Mouse (Mus musculus) cerebellum, adult (tissue): ENCODE results near the gene Atp13a3.
"Not testable (repeated sequence)": the region's sequence is repeated elsewhere in the genome, so short reads cannot be mapped to it uniquely, and the experiment has no call there.

Experiments used
- ATAC-seq: cut with Nextera tagmentation; 2 replicates; pipeline ENCODE4 v1.9.2; 2017; ENCODE audit warnings: mild to moderate bottlenecking, moderate library complexity, mixed read lengths; ENCODE audit not compliant: insufficient number of reproducible peaks, low FRiP score, low TSS enrichment

Atp13a3 gene

DNA sequence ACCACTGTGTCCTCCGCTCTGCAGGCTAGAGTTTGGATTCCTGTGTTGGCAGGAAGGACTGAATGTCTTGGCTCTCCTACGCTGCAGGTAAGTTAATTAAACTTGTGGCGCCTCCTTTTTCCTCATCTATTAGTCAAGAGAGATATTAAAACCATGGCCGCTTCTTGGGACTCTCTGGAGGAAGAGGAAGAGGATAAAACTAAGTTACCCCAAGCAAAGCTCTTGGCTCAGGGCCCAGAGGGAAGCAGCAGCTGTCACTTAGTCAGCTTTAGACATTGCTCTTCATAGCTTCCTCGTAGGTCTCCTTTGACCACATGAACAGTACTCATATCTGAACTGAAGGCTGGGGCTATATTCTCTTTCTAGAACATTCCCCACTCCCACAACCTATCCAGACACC, 10.5 kb upstream of the Atp13a3 start:
- no peak for ATAC-seq

DNA sequence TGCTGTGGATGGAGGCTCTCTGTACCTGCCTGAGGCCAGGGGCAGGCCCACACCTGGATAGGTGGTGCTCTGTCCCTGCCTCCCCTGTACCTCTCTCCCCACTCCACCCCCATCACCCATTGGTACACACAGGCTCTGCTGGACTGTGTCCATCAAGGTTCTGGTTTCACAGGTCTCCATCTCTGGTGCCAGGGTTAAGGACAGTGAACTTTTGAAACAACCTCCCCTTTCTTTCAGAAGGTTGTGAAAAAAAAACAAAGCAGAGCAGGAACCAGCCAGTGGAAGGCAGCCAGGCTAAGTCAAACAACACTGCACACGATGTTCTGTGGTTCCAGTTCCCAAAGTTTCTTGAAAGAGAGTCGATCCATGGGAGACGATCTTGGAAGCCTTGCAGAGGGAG, 6.9 kb upstream of the Atp13a3 start:
- no peak for ATAC-seq

DNA sequence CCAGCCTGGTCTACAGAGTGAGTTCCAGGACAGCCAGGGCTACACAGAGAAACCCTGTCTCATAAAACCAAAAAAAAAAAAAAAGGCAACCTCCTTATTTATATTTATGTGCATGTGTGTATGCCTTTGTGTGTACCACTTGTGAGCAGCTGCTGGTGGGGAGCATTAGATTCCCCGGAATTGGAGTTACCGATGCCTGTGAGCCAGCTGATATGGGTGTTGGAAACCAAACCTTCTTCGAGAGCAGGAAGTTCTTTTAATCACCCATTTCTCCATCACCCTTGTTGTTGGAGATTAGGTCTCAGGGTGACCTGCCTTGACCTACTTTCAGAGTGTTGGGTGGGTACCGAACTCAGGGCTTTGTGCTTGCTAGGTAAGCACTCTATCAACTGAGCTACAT, 5.1 kb upstream of the Atp13a3 start:
- no peak for ATAC-seq

DNA sequence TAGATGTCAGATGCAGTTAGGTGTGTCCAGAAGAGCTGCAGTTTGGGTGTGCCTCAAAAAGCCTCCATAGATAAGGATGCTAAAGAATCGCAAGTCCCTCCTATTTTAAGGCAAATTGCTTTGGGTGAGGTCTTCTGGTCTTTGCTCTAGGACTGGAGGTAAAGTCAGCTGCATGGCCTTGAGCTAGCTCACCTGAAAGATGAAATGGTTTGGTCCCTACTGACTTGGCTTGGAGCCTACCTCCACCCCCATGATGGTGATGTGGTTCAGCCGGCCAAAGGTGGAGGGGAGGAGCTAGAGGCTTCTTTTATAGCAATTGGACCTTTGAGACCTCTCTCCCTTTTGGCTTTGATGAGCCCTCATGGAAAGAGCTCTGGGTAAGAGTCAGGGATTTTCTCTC, 1.7 kb upstream of the Atp13a3 start:
- no peak for ATAC-seq

DNA sequence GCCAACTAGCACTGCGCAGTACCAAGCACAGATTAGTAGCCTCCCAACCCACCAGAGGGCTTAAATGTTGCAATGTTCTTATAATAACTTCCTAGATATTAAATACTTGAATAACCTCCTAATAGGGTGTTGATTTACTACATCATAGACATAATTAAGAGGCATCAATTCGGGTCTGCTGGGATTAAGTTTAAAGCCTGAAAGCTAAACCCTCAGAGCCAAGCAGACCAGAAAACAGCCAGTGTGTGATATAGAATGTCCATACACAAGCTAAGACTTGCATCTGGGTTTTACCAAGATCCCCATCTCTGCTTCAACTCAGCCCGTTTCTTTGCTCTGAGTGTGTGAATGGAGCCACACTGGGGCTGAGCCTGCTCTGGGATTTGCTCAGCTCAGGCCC, 2.2 kb downstream of the Atp13a3 start:
- no peak for ATAC-seq

DNA sequence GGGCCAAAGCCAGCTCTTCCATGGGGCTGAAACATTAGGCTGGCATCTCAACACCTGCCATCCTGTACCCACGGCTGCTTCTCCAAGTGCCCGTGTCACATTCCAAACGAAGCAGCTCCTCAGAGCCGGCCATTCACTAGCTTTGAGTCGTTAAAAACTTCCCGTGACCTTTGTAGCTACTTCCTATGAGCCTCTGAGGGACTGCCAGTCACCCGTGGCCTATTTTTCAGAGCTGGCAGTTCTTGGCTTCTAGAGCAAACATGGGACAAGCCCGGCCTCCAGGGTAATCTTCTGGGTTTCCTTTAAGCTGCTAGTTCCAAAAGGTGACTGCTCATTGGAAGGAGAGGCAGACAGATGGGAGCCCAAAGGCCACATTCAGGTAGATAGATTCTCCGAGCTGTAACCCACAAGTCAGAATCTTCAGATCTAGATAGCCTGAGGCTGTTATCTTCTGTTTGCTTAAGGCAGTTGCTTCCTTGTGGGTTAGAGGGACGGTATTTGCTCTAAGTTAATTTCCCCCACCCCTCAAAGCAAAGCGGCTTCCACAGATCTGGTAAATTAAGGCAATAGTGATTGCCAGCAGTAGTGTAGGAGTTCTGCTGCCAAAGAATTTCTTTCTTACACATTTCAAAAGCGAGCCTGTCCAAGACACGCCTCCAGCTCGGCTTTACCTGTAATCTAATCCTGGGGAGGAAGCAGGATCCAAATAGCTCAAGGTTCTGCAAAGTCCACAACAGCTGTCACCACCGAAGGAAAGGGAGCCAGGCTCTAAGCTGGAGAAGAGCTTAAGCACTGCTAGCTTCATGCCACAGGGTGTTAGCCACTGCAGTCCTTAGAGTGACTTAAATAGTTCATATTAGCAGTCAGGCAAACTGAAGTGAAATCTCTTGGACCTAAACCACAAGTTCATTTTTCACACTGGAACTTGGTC, 8.4 kb downstream of the Atp13a3 start:
- ATAC-seq: no peak

DNA sequence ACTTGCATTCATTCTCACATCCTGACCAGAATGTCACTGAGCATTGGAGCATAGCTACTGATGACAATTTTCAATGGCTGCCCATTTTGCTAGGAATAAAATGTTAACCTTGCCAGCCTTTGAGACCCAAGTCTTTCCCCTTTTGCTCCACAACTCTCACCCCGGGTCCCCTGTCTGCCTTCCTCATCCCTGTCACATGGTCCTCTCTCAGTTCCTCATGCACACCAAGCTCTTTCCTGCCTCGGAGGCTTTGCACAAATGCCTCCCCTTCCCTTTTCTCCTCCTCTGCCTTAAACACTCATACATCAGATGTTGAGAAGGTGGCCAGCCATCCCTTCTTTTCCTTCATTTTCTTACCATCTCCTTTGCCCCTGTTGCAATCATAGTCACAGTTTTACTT, 10.6 kb downstream of the Atp13a3 start:
- ATAC-seq: no peak

DNA sequence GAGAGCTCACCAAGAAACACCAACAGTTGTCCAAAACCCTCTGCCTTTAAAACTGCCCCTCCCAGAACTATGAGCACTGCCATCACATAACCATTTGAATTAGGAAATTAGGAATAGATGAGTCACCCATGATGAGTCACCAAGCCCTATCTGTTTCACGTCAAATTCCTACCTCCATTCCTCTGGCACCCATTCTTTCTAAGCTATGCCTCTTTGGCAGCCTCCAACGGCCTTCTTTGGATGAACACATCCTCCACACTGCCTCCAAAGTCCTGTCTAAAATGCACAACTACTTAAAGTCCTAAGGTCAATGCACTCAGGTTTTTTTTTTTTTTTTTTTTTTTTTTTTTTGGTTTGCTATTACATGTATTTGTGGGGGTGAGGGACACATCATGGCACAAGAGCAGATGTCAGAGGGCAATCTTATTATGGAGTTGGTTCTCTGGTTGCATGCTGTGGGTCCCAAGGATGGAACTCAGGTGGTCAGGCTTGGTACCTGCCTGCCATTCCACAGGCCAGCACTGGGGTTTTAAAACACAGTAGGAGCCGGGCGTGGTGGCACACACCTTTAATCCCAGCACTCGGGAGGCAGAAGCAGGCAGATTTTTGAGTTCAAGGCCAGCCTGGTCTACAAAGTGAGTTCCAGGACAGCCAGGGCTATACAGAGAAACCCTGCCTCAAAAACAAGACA, 15.0 kb downstream of the Atp13a3 start:
- no peak for ATAC-seq

DNA sequence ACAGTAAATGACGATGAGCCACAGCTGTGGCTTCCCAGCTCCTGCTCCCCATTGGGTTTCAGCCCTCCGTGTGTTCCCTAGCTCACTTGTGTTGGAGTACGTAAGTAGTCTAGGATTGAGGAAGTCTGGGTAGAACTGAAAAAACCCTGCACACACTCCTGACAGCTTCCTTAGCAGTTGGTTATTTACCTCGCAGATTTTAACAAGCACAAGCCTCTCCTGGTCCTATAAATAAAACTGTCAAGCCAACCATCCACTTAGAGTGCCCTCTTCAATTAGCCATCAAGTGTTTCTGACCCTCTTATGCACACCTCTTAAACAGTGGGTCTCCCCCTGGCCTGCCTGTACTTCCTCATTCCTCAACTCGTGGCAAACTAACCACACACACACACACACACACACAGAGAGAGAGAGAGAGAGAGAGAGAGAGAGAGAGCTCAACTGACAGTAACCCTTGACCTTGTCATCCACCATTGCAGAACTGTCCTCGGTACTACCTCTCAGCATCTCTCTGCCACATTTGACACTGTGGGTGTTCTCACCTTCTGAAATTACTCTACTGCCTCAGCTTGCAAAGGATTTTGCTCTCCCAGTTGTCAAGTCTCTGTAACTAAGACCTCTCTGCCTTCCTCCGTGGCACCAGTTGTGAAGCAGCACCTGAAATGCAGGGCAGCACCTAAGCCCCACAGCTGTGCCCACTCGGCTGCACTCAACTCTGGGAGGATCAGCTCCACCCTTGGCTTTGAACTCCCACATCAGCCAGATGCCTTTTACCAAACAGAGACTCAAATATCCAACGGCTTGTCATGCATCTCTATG, 15.7 kb downstream of the Atp13a3 start:
- no peak for ATAC-seq

DNA sequence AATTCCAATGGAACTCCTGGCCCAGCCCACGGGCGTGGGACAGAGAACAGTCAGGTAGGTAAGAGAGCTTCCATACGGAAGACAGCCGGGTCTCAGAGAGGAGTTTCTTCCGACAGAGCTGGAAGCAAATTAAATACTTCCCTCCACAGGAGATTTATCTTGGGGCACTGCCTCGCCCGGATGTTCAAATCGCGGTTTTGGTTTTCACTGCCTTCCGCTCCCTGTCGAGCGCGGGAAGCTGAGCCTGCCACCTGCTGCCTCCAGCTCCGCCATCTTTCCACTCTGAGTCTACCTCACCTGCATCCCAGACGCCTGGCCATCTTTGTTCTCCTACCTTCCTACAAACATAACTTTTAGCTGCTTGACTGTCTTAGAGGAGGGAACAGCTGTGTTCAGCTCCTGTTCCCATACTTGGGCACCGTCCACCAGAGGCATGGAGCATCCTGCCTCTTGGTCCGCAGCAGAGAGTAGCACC, 16.5 kb downstream of the Atp13a3 start:
- no peak for ATAC-seq

DNA sequence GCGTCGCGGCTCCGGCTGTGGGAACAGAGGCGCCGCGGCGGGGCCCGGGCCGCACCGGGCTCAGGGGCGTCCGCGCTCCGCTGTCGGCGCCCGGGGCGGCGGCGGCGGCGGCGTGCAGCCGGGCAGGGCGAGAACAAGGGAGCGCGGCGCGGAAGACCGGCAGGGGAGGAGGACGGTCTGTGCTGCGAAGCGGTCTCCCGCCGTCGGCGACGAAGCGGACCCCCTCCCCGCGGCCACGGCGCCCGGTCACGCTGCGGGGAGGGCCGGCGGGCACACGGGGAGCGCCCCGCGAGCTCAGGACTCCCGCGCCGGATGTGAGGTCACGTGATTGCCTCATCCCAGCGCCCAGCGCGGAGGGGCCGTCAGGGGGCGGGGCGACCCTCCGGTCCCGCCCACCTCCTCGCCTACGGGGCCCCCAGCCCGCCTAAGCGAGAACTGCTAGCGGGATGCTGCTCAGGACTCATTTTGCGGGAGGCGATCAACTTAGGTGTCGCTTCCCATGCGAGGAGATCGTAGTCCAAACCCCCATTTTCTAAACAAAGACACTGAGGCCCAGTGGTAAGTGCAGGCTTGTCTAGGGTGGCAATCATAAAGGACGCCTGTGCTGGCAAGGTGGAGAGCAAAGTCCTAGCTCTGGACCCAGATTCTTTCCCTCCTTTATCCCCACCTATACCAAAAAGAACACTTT, 17.1 kb downstream of the Atp13a3 start:
- ATAC-seq: peak; percentile 84

DNA sequence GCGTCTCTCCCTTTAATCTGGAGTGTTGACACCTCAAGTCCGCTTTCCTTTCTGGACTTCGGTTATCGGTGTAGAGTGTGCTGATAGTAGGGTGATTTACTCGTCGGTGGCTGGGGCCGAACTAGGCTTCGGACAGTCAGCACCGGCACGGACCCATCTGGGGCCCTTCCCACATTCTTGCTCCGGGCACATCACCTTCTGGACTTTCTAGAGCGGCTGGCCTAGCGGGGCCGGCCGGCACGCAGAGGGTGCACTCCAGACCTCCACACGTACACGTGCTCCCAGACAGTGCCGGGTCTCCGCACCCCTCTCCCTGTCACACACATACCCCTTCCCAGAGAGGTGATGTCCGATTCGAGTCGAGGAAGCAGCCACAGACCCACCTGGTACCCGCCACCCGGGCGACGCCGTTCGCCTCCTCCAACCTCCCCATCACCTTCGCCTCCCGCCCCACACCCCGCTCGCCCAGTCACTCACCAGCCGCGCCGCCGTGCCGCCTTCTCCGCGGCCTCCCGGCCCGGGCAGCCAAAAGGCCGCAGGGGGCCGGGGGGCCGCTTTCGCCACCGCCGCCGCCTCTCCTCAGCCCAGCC, 17.8 kb downstream of the Atp13a3 start:
- peak; percentile 47 for ATAC-seq

DNA sequence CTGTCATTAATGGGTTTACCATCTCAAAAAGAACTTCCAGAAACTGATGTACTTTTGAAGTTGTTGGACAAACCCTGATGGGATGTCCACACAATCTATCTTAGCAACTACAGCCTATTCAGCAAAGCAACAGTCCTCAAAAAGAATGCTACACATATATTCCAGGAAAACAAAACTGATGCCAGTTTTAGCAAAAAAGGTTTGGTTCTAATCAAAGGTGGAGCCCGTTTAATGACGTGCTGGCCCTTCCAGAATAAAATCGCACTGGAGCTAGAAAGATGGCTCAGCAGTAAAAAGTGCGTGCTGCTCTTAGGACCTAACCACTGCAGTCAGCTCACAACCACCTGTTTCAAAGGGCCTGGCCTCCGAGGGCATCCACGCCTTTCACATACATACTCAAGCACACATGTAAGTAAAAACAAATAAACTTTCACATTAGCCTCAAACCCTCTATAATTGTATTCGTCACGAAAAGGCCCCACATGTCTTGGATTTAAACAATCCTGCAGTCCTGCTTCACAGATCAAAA, 18.8 kb downstream of the Atp13a3 start:
- no peak for ATAC-seq

DNA sequence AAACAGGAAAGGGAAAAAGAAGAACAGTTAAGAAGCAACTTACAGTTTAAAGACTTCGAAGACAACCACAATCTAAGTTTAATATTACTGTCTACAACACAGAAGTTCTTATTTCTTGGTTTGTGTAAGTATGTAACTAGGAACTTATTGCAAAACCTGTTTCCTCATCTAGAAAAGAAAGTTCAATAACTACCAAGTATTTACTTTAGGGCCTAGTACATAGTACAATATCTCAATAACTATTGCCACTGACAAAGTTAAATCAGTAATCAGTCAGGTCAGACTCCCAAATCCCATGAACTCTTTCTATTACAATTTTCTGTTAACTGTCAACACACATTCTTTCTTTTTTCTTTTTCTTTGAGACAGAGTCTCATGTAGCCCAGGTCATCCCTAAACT, 20.2 kb downstream of the Atp13a3 start:
- no peak for ATAC-seq

DNA sequence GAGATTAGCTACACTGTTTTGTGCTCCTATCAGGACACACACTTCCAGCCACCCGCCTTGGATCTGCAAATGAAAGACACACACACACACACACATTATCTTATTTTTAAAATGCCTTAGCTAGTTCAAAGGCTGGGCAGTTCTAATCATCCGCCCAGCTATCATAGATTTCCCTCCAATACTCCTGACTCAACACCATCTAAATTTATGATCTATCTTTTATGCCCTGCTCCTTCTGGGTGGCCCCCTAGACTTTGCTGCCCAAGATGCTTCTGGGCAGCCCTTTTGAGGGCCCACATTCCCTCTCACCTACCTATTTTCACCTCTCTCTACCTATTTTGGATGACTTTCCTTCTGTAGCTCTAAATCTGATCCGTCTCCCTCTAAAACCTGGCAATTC, 29.5 kb downstream of the Atp13a3 start:
- ATAC-seq: no peak

DNA sequence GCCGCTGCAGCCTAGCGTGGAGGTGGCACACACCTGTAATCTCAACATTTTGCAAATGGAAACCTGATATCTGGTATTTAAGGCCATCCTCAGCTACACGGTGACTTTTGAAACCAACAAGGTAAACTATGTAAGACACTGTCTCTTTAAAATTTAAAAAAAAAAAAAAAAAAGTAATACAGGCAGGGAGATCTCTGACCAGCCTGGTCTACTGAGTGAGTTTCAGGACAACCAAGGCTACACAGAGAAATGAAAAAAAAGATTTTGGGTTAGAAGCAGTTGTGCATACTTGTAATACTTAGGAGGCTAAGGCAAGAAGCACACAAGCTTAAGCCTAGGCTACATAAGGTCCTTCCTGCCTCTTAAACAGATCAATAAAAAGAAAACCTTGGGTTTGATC, 30.8 kb downstream of the Atp13a3 start:
- ATAC-seq: no peak

DNA sequence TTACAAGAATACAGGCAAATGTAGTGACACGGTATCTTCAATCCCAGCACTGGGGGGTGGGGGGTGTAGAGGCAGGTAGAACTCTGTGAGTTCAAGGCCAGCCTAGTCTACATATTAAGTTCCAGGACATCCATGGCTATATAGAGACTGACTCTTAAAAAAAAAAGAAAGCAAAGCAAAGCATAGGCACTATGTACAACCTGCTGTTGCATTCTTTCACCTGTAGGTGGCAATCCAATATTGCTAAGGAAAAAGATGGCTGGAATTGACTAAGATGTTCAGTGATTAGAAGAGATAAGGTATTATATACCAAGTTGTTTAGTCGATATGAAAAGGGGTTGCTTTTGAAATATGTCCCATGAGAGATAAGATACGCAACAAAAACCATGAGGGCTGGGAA, 31.5 kb downstream of the Atp13a3 start:
- ATAC-seq: 0 out of 2 replicates have a peak, but pooled peaks have one; percentile 31

DNA sequence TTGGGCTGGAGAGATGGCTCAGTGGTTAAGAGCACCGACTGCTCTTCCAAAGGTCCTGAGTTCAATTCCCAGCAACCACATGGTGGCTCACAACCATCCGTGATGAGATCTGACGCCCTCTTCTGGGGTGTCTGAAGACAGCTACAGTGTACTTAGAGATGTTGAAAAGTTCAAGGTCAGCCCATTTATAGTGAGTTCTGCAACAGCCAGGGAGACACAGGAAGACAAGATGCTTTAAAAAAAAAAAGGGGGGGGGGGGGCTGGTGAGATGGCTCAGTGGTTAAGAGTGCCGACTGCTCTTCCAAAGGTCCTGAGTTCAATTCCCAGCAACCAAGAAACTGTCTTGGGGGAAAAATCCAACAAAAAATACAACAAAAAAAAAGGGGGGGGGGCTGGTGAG, 32.5 kb downstream of the Atp13a3 start:
- not testable (repeated sequence) for ATAC-seq

DNA sequence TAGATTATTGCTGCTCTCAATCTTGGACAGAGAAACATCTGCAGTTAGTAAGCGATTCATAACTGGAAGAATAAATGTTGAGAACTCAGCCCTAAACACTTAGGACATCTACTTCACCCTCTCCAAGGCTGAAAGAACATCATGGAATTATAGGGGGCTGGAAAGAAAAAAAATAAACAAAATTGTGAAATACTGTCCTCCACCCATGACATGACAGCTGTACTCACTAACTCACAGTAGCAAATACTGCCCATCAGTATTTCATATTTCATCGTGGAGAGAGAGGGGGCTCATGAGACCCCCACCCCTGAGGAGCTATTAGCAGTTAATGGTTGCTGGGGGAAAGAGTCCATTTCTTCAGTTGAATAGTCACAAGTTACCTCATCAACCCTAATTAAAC, 38.4 kb downstream of the Atp13a3 start:
- no peak for ATAC-seq

DNA sequence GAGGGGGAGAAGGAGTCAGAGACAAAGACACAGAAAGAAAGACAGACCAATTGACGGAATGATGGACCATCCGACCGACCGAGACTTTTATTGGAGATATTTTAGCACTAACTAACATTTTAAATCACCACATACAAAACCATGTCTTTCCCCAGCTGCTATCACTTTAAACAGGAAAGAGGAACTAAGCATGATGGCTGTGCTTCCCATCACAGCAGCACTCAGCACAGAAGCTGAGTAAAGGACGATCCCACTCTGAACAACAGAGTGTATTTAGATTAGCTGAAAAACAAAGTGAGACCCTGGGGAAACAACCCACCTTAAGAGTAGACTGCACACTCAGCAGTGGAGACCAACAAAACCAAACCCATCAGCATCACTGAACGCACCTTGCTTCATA, 41.2 kb downstream of the Atp13a3 start:
- no peak for ATAC-seq
